Mouse (Mus musculus) C2C12 (cell line): ENCODE results near the gene Pa2g4. TPM values are rescaled to one million over a fixed set of nuclear protein-coding genes. Genes with fewer than 3 reads are reported as not detected.

ENCODE experiments used
- H3K27me3 ChIP-seq: one replicate; pipeline ENCODE4 v1.6.1; 2011; ENCODE audit not compliant: control insufficient read depth, insufficient read depth, insufficient read length
- H3K36me3 ChIP-seq: one replicate; pipeline ENCODE4 v1.6.1; 2011; ENCODE audit not compliant: control insufficient read depth, insufficient read depth
- H3K4me3 ChIP-seq: one replicate; pipeline ENCODE4 v1.5.1; 2011; ENCODE audit warnings: mild to moderate bottlenecking, control low read depth; ENCODE audit not compliant: poor library complexity, insufficient read depth, severe bottlenecking
- H3K79me2 ChIP-seq: one replicate; pipeline ENCODE4 v1.6.1; 2011; ENCODE audit not compliant: control insufficient read depth, insufficient read depth
- H3K79me3 ChIP-seq: one replicate; pipeline ENCODE4 v1.6.1; 2011; ENCODE audit warnings: low read depth, control low read depth
- H3ac ChIP-seq: one replicate; pipeline ENCODE3; 2011; ENCODE audit warnings: low read depth; ENCODE audit not compliant: control insufficient read depth, insufficient read length
- CEBPB ChIP-seq: IDR thresholded peaks from one replicate; pipeline ENCODE4 v1.6.1; 2011; ENCODE audit warnings: low read depth, mild to moderate bottlenecking, control low read depth, moderate library complexity
- CTCF ChIP-seq: IDR thresholded peaks from one replicate; pipeline ENCODE4 v1.5.1; 2011; ENCODE audit not compliant: control insufficient read depth, insufficient read depth, insufficient read length
- FOSL1 ChIP-seq: IDR thresholded peaks from one replicate; pipeline ENCODE4 v1.8.0; 2011; ENCODE audit warnings: mild to moderate bottlenecking, low read length; ENCODE audit not compliant: poor library complexity, insufficient read depth, severe bottlenecking
- MAX ChIP-seq: IDR thresholded peaks from one replicate; pipeline ENCODE4 v1.6.1; 2011; ENCODE audit warnings: mild to moderate bottlenecking, control low read depth
- MYOD1 ChIP-seq: IDR thresholded peaks from one replicate; pipeline ENCODE4 v1.6.1; 2011; ENCODE audit warnings: low read depth; ENCODE audit not compliant: control insufficient read depth, insufficient read length
- MYOG ChIP-seq: IDR thresholded peaks from one replicate; pipeline ENCODE4 v1.6.1; 2011; ENCODE audit not compliant: control insufficient read depth, insufficient read length; ENCODE audit errors: extremely low read depth
- USF1 ChIP-seq: IDR thresholded peaks from one replicate; pipeline ENCODE4 v1.6.1; 2011; ENCODE audit warnings: low read depth, mild to moderate bottlenecking, control low read depth, moderate library complexity
- polyA plus RNA-seq: library from polyadenylated mRNA; unstranded; fragments of >200 nt; fragmentation: generic; extraction: Trizol; gene quantifications from one replicate; pipeline ENCODE4 v1.2.1, GENCODE M21; 2012; ENCODE audit warnings: missing spikeins

The Pa2g4 gene
- polyA plus RNA-seq, 1 experiment: 232 TPM

- Histone ChIP-seq H3K36me3 (no peaks in the 10 kb centered on the region), H3ac (no peak overlapping the region), H3K79me3 (no peaks in the 10 kb centered on the region), H3K79me2 (no peaks in the 10 kb centered on the region), H3K4me3 (no peak overlapping the region), H3K27me3 (no peaks in the 10 kb centered on the region)
- TF ChIP-seq MAX (no peak), MYOD1 (no peak), CTCF (no peak), USF1 (no peak), FOSL1 (no peak), MYOG (no peak)
These were observed 20.8 kb upstream of the Pa2g4 start for GRCm38 (mm10) chr10:128586546-128586945.

- H3K79me2 ChIP-seq: no peaks in the 10 kb centered on the region
- no peaks in the 10 kb centered on the region for H3K36me3 ChIP-seq
- H3K27me3 ChIP-seq: no peaks in the 10 kb centered on the region
- H3ac ChIP-seq: no peak overlapping the region
- H3K4me3 ChIP-seq: no peak overlapping the region
- no peak for TF ChIP-seq CTCF
- no peak for TF ChIP-seq MYOD1
- no peak for TF ChIP-seq MYOG
- TF ChIP-seq CEBPB: no peak
- TF ChIP-seq MAX: no peak
- no peak for TF ChIP-seq FOSL1
- no peak for TF ChIP-seq USF1
- H3K79me3 ChIP-seq: no peaks in the 10 kb centered on the region
These were observed 18.6 kb upstream of the Pa2g4 start for GRCm38 (mm10) chr10:128584386-128584785.

- H3K27me3 ChIP-seq: no peaks in the 10 kb centered on the region
- no peak for TF ChIP-seq MYOG
- no peak for TF ChIP-seq MYOD1
- TF ChIP-seq FOSL1: no peak
- no peak for TF ChIP-seq USF1
- TF ChIP-seq CEBPB: no peak
- no peak for TF ChIP-seq MAX
- no peak for TF ChIP-seq CTCF
These were observed 17.9 kb upstream of the Pa2g4 start for GRCm38 (mm10) chr10:128583644-128584043.

GRCm38 (mm10) chr10:128579731-128580130 lies 13.9 kb upstream of the Pa2g4 start:
- TF ChIP-seq FOSL1 (no peak), MYOG (no peak), MAX (no peak), CTCF (no peak), MYOD1 (no peak), CEBPB (no peak), USF1 (no peak)
- no peaks in the 10 kb centered on the region for H3K36me3 ChIP-seq
- H3ac ChIP-seq: no peak overlapping the region
- H3K79me2 ChIP-seq: no peaks in the 10 kb centered on the region
- no peaks in the 10 kb centered on the region for H3K27me3 ChIP-seq
- no peaks in the 10 kb centered on the region for H3K79me3 ChIP-seq
- H3K4me3 ChIP-seq: no peak overlapping the region

More at GRCm38 (mm10) chr10:128583644-128584043, 17.9 kb upstream of the Pa2g4 start:
- H3K36me3 ChIP-seq: no peaks in the 10 kb centered on the region
- H3K79me3 ChIP-seq: no peaks in the 10 kb centered on the region
- no peak overlapping the region for H3K4me3 ChIP-seq
- H3ac ChIP-seq: no peak overlapping the region
- H3K79me2 ChIP-seq: no peaks in the 10 kb centered on the region

DNA sequence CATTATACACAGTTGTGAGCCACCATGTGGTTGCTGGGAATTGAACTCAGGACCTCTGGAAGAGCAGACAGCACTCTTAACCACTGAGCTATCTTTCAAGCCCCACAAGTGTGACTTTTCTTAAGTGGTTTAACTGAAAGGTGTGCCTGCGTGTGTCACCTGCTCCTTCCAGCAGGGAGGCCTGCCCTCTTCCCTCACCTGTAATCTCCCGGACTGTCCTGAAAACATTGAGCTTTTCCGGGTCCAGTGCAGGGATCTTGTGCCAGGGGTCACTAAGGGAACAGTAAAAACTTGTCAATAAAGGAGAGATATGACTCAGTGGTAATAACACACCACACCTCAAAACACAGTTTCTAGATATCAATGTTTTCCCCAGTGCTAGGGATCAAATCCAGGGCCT lies 13.5 kb upstream of the Pa2g4 start:
- no peak overlapping the region for H3ac ChIP-seq
- no peaks in the 10 kb centered on the region for H3K36me3 ChIP-seq
- H3K4me3 ChIP-seq: no peak overlapping the region
- no peaks in the 10 kb centered on the region for H3K79me2 ChIP-seq
- no peak for TF ChIP-seq CEBPB
- no peak for TF ChIP-seq CTCF
- TF ChIP-seq MAX: no peak
- no peak for TF ChIP-seq MYOD1
- no peak for TF ChIP-seq USF1
- TF ChIP-seq FOSL1: no peak
- TF ChIP-seq MYOG: no peak
- no peaks in the 10 kb centered on the region for H3K79me3 ChIP-seq
- H3K27me3 ChIP-seq: no peaks in the 10 kb centered on the region

- Histone ChIP-seq H3ac (no peak overlapping the region), H3K36me3 (no peaks in the 10 kb centered on the region), H3K27me3 (no peaks in the 10 kb centered on the region), H3K79me3 (no peaks in the 10 kb centered on the region), H3K79me2 (no peaks in the 10 kb centered on the region), H3K4me3 (no peak overlapping the region)
- no peak for TF ChIP-seq FOSL1
- TF ChIP-seq USF1: no peak
- no peak for TF ChIP-seq CEBPB
These were observed 12.5 kb upstream of the Pa2g4 start for GRCm38 (mm10) chr10:128578330-128578729.
